Mouse (Mus musculus) myocyte (in vitro differentiated cells): ENCODE results near the gene Ctdsp1. TPM values are rescaled to one million over a fixed set of nuclear protein-coding genes. Genes with fewer than 3 reads are reported as not detected.

ENCODE experiments used
- H3K27me3 ChIP-seq: one replicate; pipeline ENCODE4 v1.6.1; 2011; ENCODE audit not compliant: control insufficient read depth, insufficient read depth, insufficient read length
- H3K36me3 ChIP-seq: one replicate; pipeline ENCODE4 v1.6.1; 2011; ENCODE audit not compliant: control insufficient read depth, insufficient read depth
- H3K4me2 ChIP-seq: one replicate; pipeline ENCODE4 v1.6.1; 2011; ENCODE audit warnings: low read depth, control low read depth
- H3K4me3 ChIP-seq: one replicate; pipeline ENCODE4 v1.5.1; 2011; ENCODE audit warnings: mild to moderate bottlenecking, control low read depth, moderate library complexity
- H3K79me2 ChIP-seq: one replicate; pipeline ENCODE4 v1.6.1; 2011; ENCODE audit not compliant: control insufficient read depth, insufficient read depth
- H3ac ChIP-seq: one replicate; pipeline ENCODE4 v1.6.1; 2011; ENCODE audit not compliant: control insufficient read depth, insufficient read length
- CEBPB ChIP-seq: IDR thresholded peaks from 2 replicates; pipeline ENCODE4 v1.6.1; 2011; ENCODE audit warnings: mild to moderate bottlenecking, moderate library complexity; ENCODE audit not compliant: poor library complexity, insufficient read depth, severe bottlenecking
- E2F4 ChIP-seq: IDR thresholded peaks from one replicate; pipeline ENCODE4 v1.6.1; 2011; ENCODE audit warnings: mild to moderate bottlenecking, control low read depth, moderate library complexity; ENCODE audit not compliant: insufficient read depth
- MAX ChIP-seq: IDR thresholded peaks from one replicate; pipeline ENCODE4 v1.6.1; 2011; ENCODE audit warnings: low read depth, mild to moderate bottlenecking, control low read depth
- MYOD1 ChIP-seq, 3 experiments: IDR thresholded peaks; one replicate each; pipeline ENCODE4 v1.6.1; 2011; ENCODE audit warnings: control low read depth in 2 of 3, low read depth in 2 of 3, mild to moderate bottlenecking in 2 of 3, moderate library complexity in 1 of 3; ENCODE audit not compliant: insufficient read length in 2 of 3, control insufficient read depth in 1 of 3
- MYOG ChIP-seq, 3 experiments: IDR thresholded peaks; one replicate each; pipeline ENCODE4 v1.6.1; 2011; ENCODE audit warnings: control low read depth in 2 of 3, low read depth in 2 of 3, mild to moderate bottlenecking in 2 of 3; ENCODE audit not compliant: insufficient read length in 2 of 3, control insufficient read depth in 1 of 3, insufficient read depth in 1 of 3
- POLR2A ChIP-seq: IDR thresholded peaks from one replicate; pipeline ENCODE4 v1.6.1; 2011; ENCODE audit warnings: low read depth, mild to moderate bottlenecking, control low read depth, moderate library complexity; ENCODE audit not compliant: insufficient read length
- POLR2AphosphoS2 ChIP-seq: IDR thresholded peaks from one replicate; pipeline ENCODE4 v1.6.1; 2011; ENCODE audit warnings: low read depth, control low read depth; ENCODE audit not compliant: insufficient read length
- REST ChIP-seq: IDR thresholded peaks from one replicate; pipeline ENCODE4 v1.6.1; 2011; ENCODE audit warnings: mild to moderate bottlenecking, control low read depth, moderate library complexity; ENCODE audit not compliant: insufficient read depth, insufficient read length
- SRF ChIP-seq: IDR thresholded peaks from one replicate; pipeline ENCODE4 v1.6.1; 2011; ENCODE audit warnings: low read depth; ENCODE audit not compliant: control insufficient read depth, insufficient read length
- TCF12 ChIP-seq: IDR thresholded peaks from one replicate; pipeline ENCODE4 v1.6.1; 2011; ENCODE audit warnings: mild to moderate bottlenecking, control low read depth; ENCODE audit not compliant: poor library complexity, insufficient read depth, severe bottlenecking
- TCF3 ChIP-seq: IDR thresholded peaks from one replicate; pipeline ENCODE4 v1.6.1; 2011; ENCODE audit warnings: low read depth, control low read depth; ENCODE audit not compliant: insufficient read length
- USF1 ChIP-seq: IDR thresholded peaks from one replicate; pipeline ENCODE4 v1.6.1; 2011; ENCODE audit warnings: low read depth, mild to moderate bottlenecking, control low read depth, moderate library complexity
- polyA plus RNA-seq: library from polyadenylated mRNA; unstranded; fragments of >200 nt; fragmentation: generic; extraction: Trizol; gene quantifications from one replicate; pipeline ENCODE4 v1.2.1, GENCODE M21; 2012; ENCODE audit warnings: missing spikeins

Gene Ctdsp1
- polyA plus RNA-seq, 1 experiment, result 64.0 TPM

GRCm38 (mm10) chr1:74364270-74364669 is 27.0 kb upstream of the Ctdsp1 start:
- Histone ChIP-seq H3K27me3 (no peaks in the 10 kb centered on the region), H3K36me3 (no peaks in the 10 kb centered on the region), H3K4me3 (no peak overlapping the region), H3ac (no peak overlapping the region), H3K4me2 (no peak overlapping the region), H3K79me2 (no peaks in the 10 kb centered on the region)
- TF ChIP-seq POLR2A, result no peak
- no peak for TF ChIP-seq REST

DNA sequence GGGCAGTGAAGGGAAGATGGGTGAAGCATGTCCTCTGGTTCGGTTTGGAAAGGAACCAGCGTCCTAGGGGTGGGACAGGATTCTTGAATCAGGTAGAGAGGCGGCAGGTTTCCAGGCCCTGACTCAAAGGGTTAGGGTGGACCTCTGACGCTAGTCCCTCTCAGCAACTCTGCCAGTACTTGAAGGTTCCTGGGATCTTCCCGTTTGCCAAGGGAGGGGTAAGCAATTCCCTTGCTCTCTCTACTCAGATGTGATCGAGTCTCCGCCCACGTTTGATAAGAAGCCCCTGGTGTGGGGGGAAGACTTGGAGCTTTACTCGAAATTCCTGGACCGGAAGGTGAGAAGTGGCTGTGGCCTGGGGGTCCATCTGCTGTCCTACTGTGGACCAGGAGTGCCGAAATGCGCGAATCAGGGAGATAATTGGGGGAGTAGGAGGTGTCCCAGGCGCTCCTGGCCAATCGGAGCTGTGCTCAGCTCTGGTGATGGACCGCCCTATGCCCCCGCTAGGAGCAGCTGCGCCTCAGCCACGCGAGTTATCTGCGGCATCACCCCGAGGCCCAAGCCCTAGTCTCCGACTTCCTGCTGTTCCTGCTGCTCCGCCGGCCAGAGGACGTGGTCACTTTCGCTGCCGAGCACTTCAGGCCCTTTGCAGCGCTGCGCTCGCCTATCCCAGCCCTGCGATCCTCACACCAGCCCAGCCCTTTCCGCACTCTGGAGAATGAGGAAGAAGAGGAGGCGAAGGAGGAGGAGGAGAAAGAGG is 23.2 kb upstream of the Ctdsp1 start:
- no peak for TF ChIP-seq SRF
- TF ChIP-seq TCF12, result no peak
- no peak for TF ChIP-seq E2F4
- no peak for TF ChIP-seq REST
- no peak for TF ChIP-seq MYOD1 (IDR thresholded peaks at IDR 0.05; ENCODE audit: control insufficient read depth in 1 of 3, insufficient read length in 2 of 3, low read depth in 2 of 3)
- TF ChIP-seq MAX, result no peak
- no peak for TF ChIP-seq POLR2A
- TF ChIP-seq MYOG (IDR thresholded peaks at IDR 0.05; ENCODE audit: control insufficient read depth in 1 of 3, insufficient read depth in 1 of 3, insufficient read length in 2 of 3, low read depth in 2 of 3), result no peak
- TF ChIP-seq POLR2AphosphoS2, result no peak
- TF ChIP-seq USF1, result no peak
- TF ChIP-seq CEBPB, result no peak
- TF ChIP-seq TCF3, result no peak
- no peak overlapping the region for H3K4me3 ChIP-seq
- H3K4me2 ChIP-seq, result no peak overlapping the region
- no peaks in the 10 kb centered on the region for H3K79me2 ChIP-seq
- H3K36me3 ChIP-seq, result no peaks in the 10 kb centered on the region
- no peaks in the 10 kb centered on the region for H3K27me3 ChIP-seq
- no peak overlapping the region for H3ac ChIP-seq

- Histone ChIP-seq H3K27me3 (no peaks in the 10 kb centered on the region), H3ac (no peak overlapping the region), H3K79me2 (no peaks in the 10 kb centered on the region), H3K4me2 (no peak overlapping the region), H3K36me3 (no peaks in the 10 kb centered on the region), H3K4me3 (no peak overlapping the region)
- TF ChIP-seq MYOD1 (IDR thresholded peaks at IDR 0.05; ENCODE audit: control insufficient read depth in 1 of 3, insufficient read length in 2 of 3, low read depth in 2 of 3) (no peak), REST (no peak), CEBPB (no peak), MYOG (IDR thresholded peaks at IDR 0.05; ENCODE audit: control insufficient read depth in 1 of 3, insufficient read depth in 1 of 3, insufficient read length in 2 of 3, low read depth in 2 of 3) (no peak), E2F4 (no peak), POLR2AphosphoS2 (no peak), TCF3 (no peak), TCF12 (no peak), USF1 (no peak), POLR2A (no peak), SRF (no peak), MAX (no peak)
Observed at GRCm38 (mm10) chr1:74370040-74370439, 21.3 kb upstream of the Ctdsp1 start.

GRCm38 (mm10) chr1:74373372-74373771 is 17.9 kb upstream of the Ctdsp1 start:
- TF ChIP-seq USF1 (no peak), CEBPB (no peak), TCF3 (no peak), POLR2AphosphoS2 (no peak), TCF12 (no peak), SRF (no peak), MYOG (IDR thresholded peaks at IDR 0.05; ENCODE audit: control insufficient read depth in 1 of 3, insufficient read depth in 1 of 3, insufficient read length in 2 of 3, low read depth in 2 of 3) (no peak), MAX (no peak), REST (no peak), MYOD1 (IDR thresholded peaks at IDR 0.05; ENCODE audit: control insufficient read depth in 1 of 3, insufficient read length in 2 of 3, low read depth in 2 of 3) (no peak), E2F4 (no peak), POLR2A (no peak)
- H3K4me2 ChIP-seq, result no peak overlapping the region
- H3K79me2 ChIP-seq, result no peaks in the 10 kb centered on the region
- H3K4me3 ChIP-seq, result no peak overlapping the region
- H3K36me3 ChIP-seq, result no peaks in the 10 kb centered on the region
- no peak overlapping the region for H3ac ChIP-seq
- H3K27me3 ChIP-seq, result no peaks in the 10 kb centered on the region

- H3K27me3 ChIP-seq, result no peaks in the 10 kb centered on the region
- no peaks in the 10 kb centered on the region for H3K79me2 ChIP-seq
- H3K4me2 ChIP-seq, result no peak within 1 kb of the TSS
- no peak within 1 kb of the TSS for H3K4me3 ChIP-seq
- no peak within 1 kb of the TSS for H3ac ChIP-seq
- H3K36me3 ChIP-seq, result no peaks in the 10 kb centered on the region
- TF ChIP-seq CEBPB, result no peak
- no peak for TF ChIP-seq MYOG (IDR thresholded peaks at IDR 0.05; ENCODE audit: control insufficient read depth in 1 of 3, insufficient read depth in 1 of 3, insufficient read length in 2 of 3, low read depth in 2 of 3)
- no peak for TF ChIP-seq USF1
- TF ChIP-seq REST, result no peak
- TF ChIP-seq TCF3, result no peak
- TF ChIP-seq POLR2A, result no peak
Observed at GRCm38 (mm10) chr1:74374980-74375379, 16.3 kb upstream of the Ctdsp1 start, which contains the start of gene Slc11a1. Gene Slc11a1 (plus strand): TSS chr1:74375195.
